Mouse (Mus musculus) embryonic facial prominence, embryonic 13.5 days (tissue): Measurements from ENCODE around the gene Paqr3. TPM values are rescaled to one million over a fixed set of nuclear protein-coding genes. Genes with fewer than 3 reads are reported as not detected.

Experiments
- ATAC-seq: fragments of 200-750 bp; cut with Nextera tagmentation; 2 replicates; pipeline ENCODE4 v1.8.0; 2017; ENCODE audit warnings: low read depth; ENCODE audit not compliant: insufficient number of reproducible peaks, insufficient read depth, low FRiP score, low TSS enrichment
- H3K27ac ChIP-seq: fragments of 300-500 bp; sonication (generic); 2 replicates; pipeline ENCODE4 v1.5.1; 2015; ENCODE audit warnings: moderate library complexity, mild to moderate bottlenecking, inconsistent platforms
- H3K27me3 ChIP-seq: fragments of 300-500 bp; sonication (generic); 2 replicates; pipeline ENCODE4 v1.6.1; 2015; ENCODE audit warnings: mild to moderate bottlenecking, inconsistent platforms
- H3K36me3 ChIP-seq: fragments of 300-500 bp; sonication (generic); 2 replicates; pipeline ENCODE4 v1.6.1; 2015; ENCODE audit warnings: mild to moderate bottlenecking, inconsistent platforms
- H3K4me1 ChIP-seq: fragments of 300-500 bp; sonication (generic); 2 replicates; pipeline ENCODE4 v1.6.1; 2015; ENCODE audit warnings: inconsistent platforms
- H3K4me2 ChIP-seq: fragments of 300-500 bp; sonication (generic); 2 replicates; pipeline ENCODE4 v1.6.1; 2015; ENCODE audit warnings: moderate library complexity, mild to moderate bottlenecking, inconsistent platforms
- H3K4me3 ChIP-seq: fragments of 300-500 bp; sonication (generic); 2 replicates; pipeline ENCODE4 v1.5.1; 2015; ENCODE audit warnings: mild to moderate bottlenecking, inconsistent platforms
- H3K9ac ChIP-seq: fragments of 300-500 bp; sonication (generic); 2 replicates; pipeline ENCODE4 v1.6.1; 2015; ENCODE audit warnings: mild to moderate bottlenecking, inconsistent platforms
- H3K9me3 ChIP-seq: fragments of 300-500 bp; sonication (generic); 2 replicates; pipeline ENCODE4 v1.6.1; 2016; ENCODE audit warnings: inconsistent platforms
- WGBS: fragments of 180-500 bp; shearing (Covaris S2); methylation state at CpG from one replicate; pipeline ENCODE4 v1.1.7; 2015; ENCODE audit warnings: mixed read lengths; 5-methylcytosine and 5-hydroxymethylcytosine counted together
- polyA plus RNA-seq: library from polyadenylated mRNA; unstranded; fragments of >200 nt; fragmentation: Nextera tagmentation; extraction: Ambion mirVana; gene quantifications from 2 replicates; pipeline ENCODE4 v1.2.1, GENCODE M21; 2015

Gene Paqr3
- polyA plus RNA-seq, 1 experiment from 2014 or later, result 6.5 TPM

GRCm38 (mm10) chr5:97083701-97084100, 27.7 kb downstream of the Paqr3 start:
- peaks cover 26% of the 10 kb centered on the region for H3K36me3 ChIP-seq

GRCm38 (mm10) chr5:97081481-97081880, 29.9 kb downstream of the Paqr3 start:
- WGBS, result 61% methylated on average over 3 of the region's 3 CpGs
- no peaks in the 10 kb centered on the region for H3K4me1 ChIP-seq

More at GRCm38 (mm10) chr5:97083701-97084100, 27.7 kb downstream of the Paqr3 start:
- ATAC-seq, result no peak
- no peak overlapping the region for H3K9ac ChIP-seq
- no peak overlapping the region for H3K27ac ChIP-seq
- no peaks in the 10 kb centered on the region for H3K9me3 ChIP-seq
- no peaks in the 10 kb centered on the region for H3K4me1 ChIP-seq
- WGBS, result 88% methylated on average over 6 of the region's 6 CpGs
- no peak overlapping the region for H3K4me2 ChIP-seq
- H3K4me3 ChIP-seq, result no peak overlapping the region
- H3K27me3 ChIP-seq, result no peaks in the 10 kb centered on the region

GRCm38 (mm10) chr5:97078641-97079040, 32.8 kb downstream of the Paqr3 start:
- H3K4me1 ChIP-seq, result no peaks in the 10 kb centered on the region
- H3K27me3 ChIP-seq, result no peaks in the 10 kb centered on the region
- no peaks in the 10 kb centered on the region for H3K36me3 ChIP-seq
- no peak overlapping the region for H3K4me3 ChIP-seq
- WGBS, result 74% methylated on average over 5 of the region's 5 CpGs
- ATAC-seq, result no peak
- H3K9ac ChIP-seq, result no peak overlapping the region
- H3K27ac ChIP-seq, result no peak overlapping the region
- H3K4me2 ChIP-seq, result no peak overlapping the region
- no peaks in the 10 kb centered on the region for H3K9me3 ChIP-seq

More at GRCm38 (mm10) chr5:97081481-97081880, 29.9 kb downstream of the Paqr3 start:
- H3K27me3 ChIP-seq, result no peaks in the 10 kb centered on the region
- ATAC-seq, result no peak
- H3K4me3 ChIP-seq, result no peak overlapping the region
- H3K27ac ChIP-seq, result no peak overlapping the region
- no peak overlapping the region for H3K4me2 ChIP-seq
- H3K9me3 ChIP-seq, result no peaks in the 10 kb centered on the region
- H3K9ac ChIP-seq, result no peak overlapping the region
- H3K36me3 ChIP-seq, result peaks cover 8% of the 10 kb centered on the region; the same call in 1 of the 2 replicates

DNA sequence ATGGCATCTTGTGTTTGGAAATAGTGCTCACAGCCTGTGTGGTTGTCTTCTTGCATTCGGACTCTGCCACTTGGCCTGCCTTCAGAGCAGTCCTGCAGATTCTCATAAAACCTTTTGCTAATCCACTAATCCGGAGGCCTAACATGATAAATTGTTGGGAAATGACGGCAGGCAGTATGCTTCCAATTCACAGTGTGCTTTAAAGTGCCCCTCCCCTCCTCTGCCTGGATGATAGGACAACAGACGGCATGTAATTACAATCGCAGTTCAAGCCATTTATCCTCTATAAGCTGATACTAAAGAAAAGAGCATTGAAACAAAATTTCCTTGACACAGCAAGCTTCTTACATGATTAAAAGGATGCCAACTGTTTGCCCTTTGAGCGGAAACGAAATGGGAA, 33.7 kb downstream of the Paqr3 start:
- Histone ChIP-seq H3K9me3 (no peaks in the 10 kb centered on the region), H3K4me3 (no peak overlapping the region), H3K4me1 (no peaks in the 10 kb centered on the region), H3K27ac (no peak overlapping the region), H3K4me2 (no peak overlapping the region), H3K27me3 (no peaks in the 10 kb centered on the region), H3K36me3 (no peaks in the 10 kb centered on the region), H3K9ac (no peak overlapping the region)
- ATAC-seq, result no peak
- 73% methylated on average over 7 of the region's 7 CpGs for WGBS

DNA sequence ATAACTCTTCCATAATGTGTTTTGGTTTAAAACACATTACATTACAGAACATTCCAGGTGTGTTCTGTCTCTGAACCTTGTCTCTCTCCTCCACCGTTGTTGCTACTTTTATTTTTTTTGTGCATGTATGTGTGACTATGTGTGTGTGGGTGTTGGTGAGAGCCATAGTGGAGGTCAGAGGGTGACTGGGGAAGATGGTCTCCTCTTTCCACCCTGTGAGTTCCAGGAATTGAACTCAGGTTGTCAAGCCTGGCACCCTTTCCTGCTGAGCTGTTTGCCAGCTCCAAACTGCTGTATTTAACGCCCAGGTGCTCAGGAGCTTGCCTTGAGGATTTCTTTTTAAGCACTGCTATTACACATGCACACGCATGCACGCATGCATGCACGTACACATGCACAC, 35.2 kb downstream of the Paqr3 start:
- H3K9me3 ChIP-seq, result no peaks in the 10 kb centered on the region
- H3K27ac ChIP-seq, result no peak overlapping the region
- H3K9ac ChIP-seq, result no peak overlapping the region
- H3K4me2 ChIP-seq, result no peak overlapping the region
- no peaks in the 10 kb centered on the region for H3K4me1 ChIP-seq
- H3K36me3 ChIP-seq, result 0 out of 2 replicates have a peak, but pooled peaks cover under 1% of the 10 kb centered on the region
- H3K4me3 ChIP-seq, result no peak overlapping the region
- H3K27me3 ChIP-seq, result no peaks in the 10 kb centered on the region
- 94% methylated on average over 5 of the region's 5 CpGs for WGBS
- ATAC-seq, result no peak

DNA sequence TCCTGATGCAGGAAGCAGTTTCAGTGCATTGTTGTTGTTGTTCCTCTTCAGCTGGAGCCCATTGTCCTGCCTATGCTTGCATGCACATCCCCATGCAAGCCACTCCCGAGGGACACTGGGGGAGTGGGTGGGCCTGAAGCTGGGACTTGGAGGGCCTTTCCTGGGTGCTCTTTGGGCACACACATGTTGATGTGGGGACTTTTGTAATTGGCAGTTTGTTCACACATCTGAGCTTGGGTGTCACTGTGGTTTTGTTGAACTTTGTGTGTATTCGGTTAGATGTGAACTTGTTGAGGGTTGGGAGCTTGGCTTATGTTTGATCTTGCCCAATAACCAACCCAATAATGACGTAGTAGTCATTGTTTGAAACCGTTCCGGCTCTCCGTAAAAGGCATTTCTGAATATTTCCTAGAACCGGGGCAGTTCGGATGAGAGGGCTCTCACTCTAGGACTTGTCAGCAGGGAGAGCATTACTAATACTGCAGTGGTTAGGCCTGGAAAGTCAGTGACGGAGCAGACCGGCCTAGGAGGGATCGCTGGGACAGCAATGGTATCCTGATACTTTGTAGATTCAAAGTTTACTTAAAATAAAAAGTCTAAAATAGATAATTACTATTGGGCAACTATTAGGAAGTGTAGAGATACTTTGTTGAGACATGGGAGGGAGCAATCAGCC, 35.8 kb downstream of the Paqr3 start:
- no peaks in the 10 kb centered on the region for H3K27me3 ChIP-seq
- H3K27ac ChIP-seq, result no peak overlapping the region
- no peak for ATAC-seq
- WGBS, result 90% methylated on average over 11 of the region's 11 CpGs
- H3K4me3 ChIP-seq, result no peak overlapping the region
- no peak overlapping the region for H3K4me2 ChIP-seq
- no peak overlapping the region for H3K9ac ChIP-seq
- H3K4me1 ChIP-seq, result no peaks in the 10 kb centered on the region
- H3K36me3 ChIP-seq, result peaks cover 5% of the 10 kb centered on the region; the same call in 1 of the 2 replicates
- H3K9me3 ChIP-seq, result no peaks in the 10 kb centered on the region

GRCm38 (mm10) chr5:97065746-97066145, 45.6 kb downstream of the Paqr3 start:
- Histone ChIP-seq H3K27me3 (no peaks in the 10 kb centered on the region), H3K4me3 (no peak overlapping the region), H3K4me1 (no peaks in the 10 kb centered on the region), H3K9me3 (no peaks in the 10 kb centered on the region), H3K4me2 (no peak overlapping the region), H3K36me3 (peaks cover 54% of the 10 kb centered on the region), H3K9ac (no peak overlapping the region), H3K27ac (no peak overlapping the region)
- no peak for ATAC-seq
- WGBS, result 87% methylated on average over 4 of the region's 4 CpGs

GRCm38 (mm10) chr5:97062041-97062440, 49.4 kb downstream of the Paqr3 start:
- H3K27me3 ChIP-seq, result no peaks in the 10 kb centered on the region
- WGBS, result 71% methylated on average over 1 of the region's 1 CpGs
- no peaks in the 10 kb centered on the region for H3K4me1 ChIP-seq
- H3K4me2 ChIP-seq, result no peak overlapping the region
- H3K9ac ChIP-seq, result no peak overlapping the region
- peaks cover 51% of the 10 kb centered on the region for H3K36me3 ChIP-seq
- H3K4me3 ChIP-seq, result no peak overlapping the region
- no peak overlapping the region for H3K27ac ChIP-seq
- no peak for ATAC-seq
- H3K9me3 ChIP-seq, result no peaks in the 10 kb centered on the region

GRCm38 (mm10) chr5:97060864-97061263, 50.5 kb downstream of the Paqr3 start:
- no peak overlapping the region for H3K4me3 ChIP-seq
- WGBS, result 61% methylated on average over 3 of the region's 3 CpGs
- no peak overlapping the region for H3K9ac ChIP-seq
- H3K9me3 ChIP-seq, result no peaks in the 10 kb centered on the region
- no peaks in the 10 kb centered on the region for H3K4me1 ChIP-seq
- no peak for ATAC-seq
- H3K4me2 ChIP-seq, result no peak overlapping the region
- H3K36me3 ChIP-seq, result peaks cover 42% of the 10 kb centered on the region
- H3K27ac ChIP-seq, result no peak overlapping the region
- H3K27me3 ChIP-seq, result no peaks in the 10 kb centered on the region

GRCm38 (mm10) chr5:97056791-97057450, 54.5 kb downstream of the Paqr3 start:
- Histone ChIP-seq H3K36me3 (peaks cover 20% of the 10 kb centered on the region), H3K9ac (no peak overlapping the region), H3K27me3 (no peaks in the 10 kb centered on the region), H3K27ac (no peak overlapping the region), H3K4me1 (no peaks in the 10 kb centered on the region), H3K9me3 (no peaks in the 10 kb centered on the region), H3K4me3 (no peak overlapping the region), H3K4me2 (no peak overlapping the region)
- WGBS, result 81% methylated on average over 12 of the region's 12 CpGs
- no peak for ATAC-seq

DNA sequence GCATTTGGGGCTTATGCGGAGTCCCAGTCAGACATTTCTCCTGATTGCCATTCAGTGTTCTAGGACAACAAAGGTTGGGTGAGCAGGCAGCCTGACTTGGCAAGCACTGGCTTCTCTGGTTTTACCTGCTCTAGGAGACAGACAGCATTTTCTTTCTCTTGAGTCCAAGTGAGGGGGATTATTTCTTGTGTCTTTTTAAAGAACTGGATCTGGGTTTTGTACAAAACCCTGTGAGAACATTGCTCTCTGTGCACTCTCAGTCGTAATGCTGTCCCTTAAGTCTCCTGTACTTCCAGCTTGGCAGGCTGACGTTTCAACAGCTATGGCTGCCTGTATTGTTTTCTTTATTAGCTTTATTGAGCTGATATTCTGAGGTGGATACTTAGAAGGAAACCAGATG, 55.0 kb downstream of the Paqr3 start:
- Histone ChIP-seq H3K27me3 (no peaks in the 10 kb centered on the region), H3K9me3 (no peaks in the 10 kb centered on the region), H3K9ac (no peak overlapping the region), H3K27ac (no peak overlapping the region), H3K4me1 (no peaks in the 10 kb centered on the region), H3K4me3 (no peak overlapping the region), H3K36me3 (peaks cover 19% of the 10 kb centered on the region), H3K4me2 (no peak overlapping the region)
- ATAC-seq, result no peak
- 80% methylated on average over 3 of the region's 3 CpGs for whole genome bisulfite sequencing

DNA sequence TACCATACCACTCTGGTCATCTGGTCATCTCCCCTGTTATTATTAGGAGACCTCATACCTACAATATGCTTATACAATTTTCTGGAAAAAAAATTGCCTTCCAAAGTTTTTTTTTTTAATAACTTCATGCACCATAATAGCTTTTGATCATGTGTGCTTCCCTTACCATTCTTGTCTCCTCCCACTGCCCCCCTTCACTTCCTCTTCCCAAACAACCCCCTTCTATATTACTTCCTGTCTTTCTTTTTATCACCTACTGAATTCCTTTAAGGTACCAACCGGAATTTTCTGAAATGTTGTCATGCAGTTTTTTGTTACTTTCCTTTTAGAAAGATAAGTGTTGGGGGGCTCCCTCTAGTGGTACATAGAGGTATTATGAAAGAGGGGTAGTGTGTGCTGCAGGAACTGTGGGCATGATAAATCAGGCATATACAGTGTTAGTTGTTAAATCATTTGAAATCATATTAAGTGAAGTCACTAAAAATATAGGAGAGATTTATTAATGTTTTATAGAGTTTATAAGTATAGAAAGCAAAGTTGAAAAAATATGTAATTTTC, 55.8 kb downstream of the Paqr3 start:
- Histone ChIP-seq H3K27me3 (no peaks in the 10 kb centered on the region), H3K4me1 (no peaks in the 10 kb centered on the region), H3K9ac (no peak overlapping the region), H3K4me2 (no peak overlapping the region), H3K9me3 (no peaks in the 10 kb centered on the region), H3K4me3 (no peak overlapping the region), H3K27ac (no peak overlapping the region), H3K36me3 (peaks cover 19% of the 10 kb centered on the region)
- ATAC-seq, result no peak
- WGBS, result 2% methylated on average over 1 of the region's 1 CpGs
